Mouse (Mus musculus) right cerebral cortex, postnatal 36 days (tissue): ENCODE measurements around the gene Pcbp3.

Experiments used
- DNase-seq, 2 experiments: peaks; one replicate each; pipeline ENCODE4 v3.0.0; 2022; ENCODE audit warnings: low spot score in 2 of 2, mixed read lengths in 1 of 2

Pcbp3 gene

DNA sequence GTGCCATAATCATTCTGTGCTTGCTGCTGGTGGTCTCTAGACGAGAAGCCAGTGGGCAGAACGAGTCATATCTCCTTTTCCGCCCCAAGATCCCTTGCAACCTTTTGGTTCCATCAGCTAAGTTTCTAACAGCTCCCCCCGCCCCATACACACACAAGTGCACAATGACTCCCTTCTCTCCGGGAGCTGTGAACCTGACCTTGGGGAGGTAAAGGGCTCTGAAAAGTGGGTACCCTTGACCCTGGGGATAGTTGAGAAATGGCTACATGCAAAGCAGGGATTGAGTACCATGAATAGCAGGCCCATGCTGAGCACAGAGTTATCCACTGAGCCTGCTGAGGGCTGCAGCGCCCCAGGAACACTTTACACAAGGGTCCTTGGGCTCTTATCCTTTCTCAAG lies 229.3 kb downstream of the Pcbp3 start:
- DNase-seq, result no peak

- no peak for DNase-seq
These were observed 230.0 kb downstream of the Pcbp3 start for GRCm38 (mm10) chr10:76731621-76732239.

GRCm38 (mm10) chr10:76729631-76730620 lies 231.8 kb downstream of the Pcbp3 start:
- peak; percentile 68 to 72 for DNase-seq

DNA sequence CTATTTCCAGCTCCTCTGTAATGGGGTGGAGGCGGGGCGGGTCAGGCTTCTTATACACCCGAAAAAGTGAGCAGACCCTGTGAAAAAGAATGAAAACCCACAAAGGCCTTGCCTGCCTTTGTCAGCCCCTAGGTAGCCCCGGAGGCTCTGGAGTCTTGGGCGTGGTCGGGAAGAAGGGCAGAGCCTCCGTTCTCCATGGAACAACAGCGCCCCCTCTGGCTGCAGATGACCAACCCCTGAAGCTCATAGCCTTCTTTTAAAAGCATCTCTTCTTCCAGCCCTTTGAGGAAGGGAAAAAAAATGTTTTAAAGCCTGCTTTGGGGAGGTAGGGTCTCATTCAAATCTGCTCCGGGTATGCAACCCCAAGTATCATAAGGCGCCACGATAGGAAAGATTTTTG lies 233.3 kb downstream of the Pcbp3 start:
- DNase-seq, result no peak

DNA sequence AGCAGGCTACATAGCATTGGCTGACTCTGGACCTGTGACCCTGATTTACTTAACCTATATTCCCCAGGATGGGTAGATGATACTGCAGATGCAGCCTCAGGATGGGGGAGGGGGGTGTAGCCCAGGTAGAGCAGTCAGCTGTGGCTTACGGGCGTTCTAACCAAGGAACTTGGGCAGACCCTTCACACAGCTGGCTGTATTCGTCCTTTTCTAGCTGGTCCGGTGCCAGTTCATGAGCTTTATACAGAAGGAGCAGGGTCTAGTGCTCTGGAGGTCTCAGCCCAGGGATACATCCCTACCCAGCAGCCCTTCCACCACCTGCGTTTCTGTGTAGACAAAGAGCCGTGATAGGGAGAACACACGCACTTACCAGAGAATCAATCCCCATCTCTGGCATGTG lies 234.4 kb downstream of the Pcbp3 start:
- DNase-seq, result no peak

DNA sequence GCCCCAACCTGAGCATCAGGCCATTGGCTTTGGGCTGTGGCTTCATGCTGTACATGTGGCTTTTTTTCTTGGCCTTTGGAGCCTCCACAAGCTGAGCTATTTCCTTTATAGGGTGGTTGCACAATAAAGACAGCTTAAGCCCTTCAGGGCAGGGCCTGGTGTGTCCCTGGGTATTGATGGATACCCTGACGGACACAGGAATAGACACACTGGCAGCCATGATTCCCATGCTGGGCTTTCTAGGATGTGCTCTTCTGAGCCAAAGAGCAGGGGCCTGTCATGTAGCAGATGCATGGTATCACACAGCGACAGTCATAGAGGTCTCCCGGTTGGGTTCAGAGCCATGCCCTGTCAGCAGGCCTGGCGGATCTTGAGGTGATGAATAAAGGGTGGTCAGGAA lies 234.8 kb downstream of the Pcbp3 start:
- DNase-seq, result no peak

DNA sequence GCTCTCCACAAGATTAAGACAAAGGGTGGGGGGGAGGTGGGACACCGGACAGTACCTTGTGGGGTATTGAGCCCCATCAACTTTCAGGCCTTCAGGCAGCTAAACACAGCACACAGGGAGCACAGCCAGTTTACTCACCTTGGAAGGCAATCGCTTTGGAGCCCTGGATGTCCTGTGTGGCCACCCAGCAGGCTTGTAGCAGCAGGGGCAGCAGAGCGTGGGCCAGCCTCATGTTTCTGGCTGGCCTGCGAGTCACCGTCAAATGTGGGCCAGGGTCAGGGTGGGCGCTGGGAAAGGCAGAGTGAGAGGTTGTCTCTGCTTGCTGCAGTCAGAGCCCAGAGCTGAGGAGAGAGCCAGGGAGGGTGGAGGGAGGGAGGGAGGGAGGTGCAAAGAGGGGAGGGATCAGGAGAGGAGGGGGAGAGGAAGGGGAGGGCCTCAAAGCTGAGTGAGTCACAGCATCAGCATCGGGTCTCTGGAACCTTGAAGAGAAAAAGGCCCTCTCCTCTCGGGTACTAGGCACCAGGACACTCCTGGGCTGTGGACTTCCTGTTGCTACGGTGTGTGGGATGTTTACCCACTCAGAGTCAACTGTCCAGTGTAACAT lies 235.9 kb downstream of the Pcbp3 start, which contains the start of gene Col6a1:
Col6a1 (minus strand) TSS at position 487 of the 604 bp plus-strand sequence.
- no peak for DNase-seq

DNA sequence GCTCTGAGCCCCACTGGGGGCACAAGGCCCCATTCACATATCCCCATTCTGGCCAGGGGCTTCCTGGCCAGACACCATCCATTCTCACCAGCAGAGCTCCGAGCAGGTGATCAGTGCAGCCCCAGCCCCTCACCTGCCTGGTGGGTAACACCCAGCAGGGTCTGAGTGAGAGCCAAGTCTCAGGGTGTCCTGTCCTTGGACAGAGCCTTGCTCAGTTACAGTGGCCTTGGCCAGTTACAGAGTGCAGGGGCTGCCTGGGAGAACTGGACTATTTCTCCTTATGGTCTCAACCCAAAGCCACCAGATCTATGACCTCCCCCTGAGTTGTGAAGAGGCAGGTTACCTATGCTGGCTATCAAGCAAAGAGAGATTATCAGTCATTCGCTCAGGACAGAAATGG lies 236.6 kb downstream of the Pcbp3 start:
- DNase-seq, result no peak

DNA sequence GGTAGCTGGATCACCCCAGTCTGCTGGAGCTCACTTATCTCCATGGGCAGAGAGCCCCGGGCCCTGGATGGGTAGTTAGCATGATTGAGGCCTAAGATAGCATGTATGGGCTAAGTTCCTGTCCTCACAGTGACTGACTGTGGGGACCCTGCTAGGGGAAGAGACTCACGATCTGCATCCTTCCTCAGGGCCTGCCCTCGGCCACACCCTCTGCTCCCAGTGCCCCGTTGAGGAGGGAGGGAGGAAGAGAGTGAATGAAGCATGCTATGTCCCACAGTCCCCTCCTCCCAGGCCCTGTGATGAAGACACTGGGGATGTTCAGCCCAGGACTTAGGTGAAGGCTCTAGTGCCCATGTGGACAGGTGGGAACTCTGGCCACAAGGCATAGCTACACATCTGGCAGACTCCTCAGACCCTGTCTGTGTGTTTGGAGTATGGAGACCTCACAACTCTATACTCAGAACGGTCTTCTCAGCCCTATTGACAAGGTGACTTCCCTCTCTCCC lies 237.4 kb downstream of the Pcbp3 start:
- DNase-seq, result no peak

- DNase-seq, result no peak
These were observed 238.8 kb downstream of the Pcbp3 start for GRCm38 (mm10) chr10:76722751-76723450.

DNA sequence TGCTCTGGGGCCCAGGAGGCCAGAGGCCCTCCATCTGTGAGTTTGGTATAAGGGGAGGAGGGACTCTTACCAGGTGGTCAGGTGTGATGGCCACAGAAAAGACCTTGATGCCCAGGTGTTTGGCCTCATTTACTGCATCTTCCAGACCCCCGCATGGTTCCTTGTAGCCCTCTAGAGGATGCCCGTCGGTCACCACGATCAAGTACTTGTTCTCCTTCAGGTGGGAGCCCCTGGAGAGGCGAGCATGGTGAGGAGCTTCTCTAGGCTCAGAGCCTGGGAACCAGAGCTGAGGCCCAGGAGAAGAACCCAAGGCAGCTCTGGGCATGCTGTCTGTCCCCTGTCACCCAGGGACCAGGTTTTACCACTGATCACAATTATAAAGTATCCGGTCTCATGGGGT lies 239.9 kb downstream of the Pcbp3 start:
- DNase-seq, result no peak

DNA sequence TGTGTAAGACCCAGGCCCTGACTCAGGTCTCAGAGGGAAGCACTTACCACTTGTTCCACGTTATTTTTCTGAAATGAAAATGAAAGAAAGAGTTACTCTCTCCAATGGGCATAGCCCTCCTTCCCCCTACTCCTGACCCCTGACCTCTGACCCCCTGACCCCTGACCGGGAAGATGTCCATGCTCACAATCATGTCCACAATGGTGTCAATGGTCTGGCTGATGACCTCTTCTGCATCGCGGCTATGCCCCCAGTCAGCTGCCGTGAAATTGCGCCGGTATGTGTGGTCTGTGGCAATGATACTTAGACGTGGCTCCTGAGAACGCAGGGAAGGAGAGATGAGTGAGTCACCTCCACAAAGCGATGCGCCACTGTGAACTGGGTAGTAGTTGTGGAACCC lies 240.5 kb downstream of the Pcbp3 start:
- DNase-seq, result no peak

DNA sequence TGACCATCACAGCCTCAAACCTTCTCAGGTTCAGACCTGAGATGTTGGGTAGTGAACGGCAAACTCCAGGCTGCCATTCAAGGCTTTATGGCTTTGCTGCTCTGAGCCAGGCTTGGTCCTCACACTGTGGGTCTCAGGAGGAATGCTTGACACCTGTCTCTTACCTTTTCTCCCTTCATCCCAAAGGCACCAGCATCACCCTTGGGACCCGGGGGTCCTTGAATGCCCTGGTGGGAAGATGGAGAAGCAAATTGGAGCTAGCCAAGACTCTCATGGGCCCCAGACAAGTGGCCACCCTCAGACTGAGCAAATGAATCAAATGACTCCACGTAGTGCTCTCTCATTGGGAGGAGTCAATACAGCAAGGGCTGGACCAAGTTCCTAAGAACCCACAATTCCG lies 244.1 kb downstream of the Pcbp3 start:
- DNase-seq, result no peak

DNA sequence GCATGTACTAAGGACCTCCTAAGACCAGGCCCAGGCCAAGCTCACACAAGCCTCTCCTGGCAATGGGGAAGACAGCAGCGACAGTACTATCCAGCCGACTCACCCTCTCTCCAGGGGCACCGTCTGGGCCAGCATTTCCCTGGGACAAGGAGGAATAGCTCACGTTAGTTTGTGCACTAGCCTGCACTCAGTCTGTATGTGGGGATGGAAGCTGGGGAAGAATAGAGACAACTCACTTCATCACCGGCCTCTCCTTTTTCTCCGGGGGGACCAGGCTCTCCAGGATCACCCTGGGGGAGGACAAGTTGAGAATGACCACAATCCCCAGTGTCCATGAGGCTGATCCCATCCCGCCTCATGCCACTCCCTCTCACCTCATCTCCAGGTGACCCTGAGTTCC lies 244.7 kb downstream of the Pcbp3 start:
- DNase-seq, result no peak

DNA sequence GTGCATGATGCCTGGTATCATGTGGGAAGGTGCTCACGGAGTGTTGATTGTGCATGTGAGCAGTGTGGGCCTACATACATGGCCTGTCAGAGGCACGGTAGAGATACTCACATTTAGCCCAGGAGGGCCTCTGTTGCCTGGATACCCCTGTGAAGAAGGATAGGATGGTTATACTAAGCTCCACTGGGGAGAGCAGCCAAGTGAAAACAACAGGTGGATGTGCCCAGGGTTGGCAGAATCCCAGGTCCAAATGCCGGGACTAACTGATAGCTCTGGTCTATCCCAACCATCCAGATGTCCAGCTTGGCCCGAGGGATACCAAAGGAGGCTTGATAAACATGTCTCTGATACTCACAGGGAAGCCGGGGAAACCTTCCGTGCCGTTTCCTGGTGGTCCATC lies 247.4 kb downstream of the Pcbp3 start:
- no peak for DNase-seq

DNA sequence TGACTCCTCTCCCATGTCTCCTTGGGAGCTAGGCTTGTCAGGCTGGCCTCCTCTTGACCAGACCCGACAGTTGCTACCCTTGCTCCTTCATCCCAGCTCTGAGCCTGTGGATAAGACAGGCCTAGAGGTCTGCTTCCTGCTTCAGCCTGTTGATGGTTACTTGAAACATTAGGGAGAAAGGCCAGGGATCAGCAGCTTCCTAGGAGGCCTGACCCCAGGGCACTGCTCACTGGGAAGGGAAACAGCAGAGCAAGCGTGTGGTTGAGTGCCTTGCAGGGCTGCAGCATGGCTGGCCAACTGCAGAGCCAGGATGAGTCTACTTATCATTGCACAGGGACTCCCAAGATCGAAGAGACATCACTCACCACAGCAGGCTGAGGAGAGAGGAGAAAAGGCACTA lies 249.2 kb downstream of the Pcbp3 start:
- DNase-seq, result no peak
